Mouse (Mus musculus) fat pad, adult 2 months (tissue): ENCODE measurements at regions not wholly inside any gene's neighbourhood (a gene's known extent, or its start where the extent isn't known, plus 50 kb on each side); places are given as distances from the start of the nearest gene placed in this dataset.

Experiments
- DNase-seq: peaks from one replicate; pipeline ENCODE4 v3.0.0-alpha.2; 2011; ENCODE audit warnings: low read depth, low spot score; ENCODE audit errors: extremely low read depth

- DNase-seq = no peak
Measured at GRCm38 (mm10) chr11:71512271-71513066, 237.3 kb upstream of the Wscd1 start.

GRCm38 (mm10) chr11:71513067-71513350, 236.7 kb upstream of the Wscd1 start:
- DNase-seq = no peak

GRCm38 (mm10) chr11:71515264-71515663, 234.5 kb upstream of the Wscd1 start:
- DNase-seq = no peak

- no peak for DNase-seq
Measured at GRCm38 (mm10) chr11:71517377-71517776, 232.3 kb upstream of the Wscd1 start.

- DNase-seq = no peak
Measured at GRCm38 (mm10) chr11:71527691-71528090, 222.0 kb upstream of the Wscd1 start.

- DNase-seq = no peak
Measured at GRCm38 (mm10) chr11:71528588-71528987, 221.1 kb upstream of the Wscd1 start.

- no peak for DNase-seq
Measured at GRCm38 (mm10) chr11:71541178-71541845, 208.4 kb upstream of the Wscd1 start.

GRCm38 (mm10) chr11:71557412-71557811, 192.3 kb upstream of the Wscd1 start:
- no peak for DNase-seq

- no peak for DNase-seq
Measured at GRCm38 (mm10) chr11:71564831-71565230, 184.9 kb upstream of the Wscd1 start.

GRCm38 (mm10) chr11:71576801-71577200, 172.9 kb upstream of the Wscd1 start:
- no peak for DNase-seq

- no peak for DNase-seq
Measured at GRCm38 (mm10) chr11:71581775-71582174, 167.9 kb upstream of the Wscd1 start.

GRCm38 (mm10) chr11:71591014-71591413, 158.7 kb upstream of the Wscd1 start:
- DNase-seq = no peak

GRCm38 (mm10) chr11:71594250-71594847, 155.4 kb upstream of the Wscd1 start:
- no peak for DNase-seq

GRCm38 (mm10) chr11:71597709-71598108, 152.0 kb upstream of the Wscd1 start:
- no peak for DNase-seq

GRCm38 (mm10) chr11:71610782-71611181, 138.9 kb upstream of the Wscd1 start:
- no peak for DNase-seq

- DNase-seq = no peak
Measured at GRCm38 (mm10) chr11:71615526-71615925, 134.2 kb upstream of the Wscd1 start.

GRCm38 (mm10) chr11:71625501-71626191, 124.1 kb upstream of the Wscd1 start:
- no peak for DNase-seq

GRCm38 (mm10) chr11:71636111-71636510, 113.6 kb upstream of the Wscd1 start:
- no peak for DNase-seq

GRCm38 (mm10) chr11:71636785-71637184, 112.9 kb upstream of the Wscd1 start:
- DNase-seq = no peak

GRCm38 (mm10) chr11:71642886-71643285, 106.8 kb upstream of the Wscd1 start:
- no peak for DNase-seq

GRCm38 (mm10) chr11:71651756-71652380, 97.9 kb upstream of the Wscd1 start:
- DNase-seq = no peak
